Mouse (Mus musculus): ENCODE measurements around the gene Cxcr1.

Gene Cxcr1

DNA sequence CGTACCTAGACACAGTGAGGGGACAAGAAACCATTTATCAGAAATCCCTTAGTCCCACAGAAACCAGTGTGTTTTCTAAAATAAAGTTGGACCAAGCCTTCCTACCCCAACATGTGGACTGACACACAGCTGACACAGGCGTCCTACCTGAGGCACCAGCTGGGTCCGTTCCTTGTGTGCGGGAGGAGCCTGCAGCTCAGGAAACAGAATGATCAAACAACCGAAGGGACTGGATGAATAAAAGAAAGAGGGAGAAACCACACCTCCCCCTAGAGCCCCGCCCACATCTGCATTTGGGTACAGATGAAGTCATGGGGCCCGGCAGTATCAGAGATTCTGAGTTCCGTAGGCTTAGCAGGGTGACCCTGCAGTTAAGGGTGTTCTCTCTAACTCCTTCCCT, at the start of gene Cxcr1:
TSS of gene Cxcr1 (minus strand) at position 187 of the 400 bp plus-strand sequence.
- no peak for DNase-seq (ENCODE audit: low read depth, low spot score)

DNA sequence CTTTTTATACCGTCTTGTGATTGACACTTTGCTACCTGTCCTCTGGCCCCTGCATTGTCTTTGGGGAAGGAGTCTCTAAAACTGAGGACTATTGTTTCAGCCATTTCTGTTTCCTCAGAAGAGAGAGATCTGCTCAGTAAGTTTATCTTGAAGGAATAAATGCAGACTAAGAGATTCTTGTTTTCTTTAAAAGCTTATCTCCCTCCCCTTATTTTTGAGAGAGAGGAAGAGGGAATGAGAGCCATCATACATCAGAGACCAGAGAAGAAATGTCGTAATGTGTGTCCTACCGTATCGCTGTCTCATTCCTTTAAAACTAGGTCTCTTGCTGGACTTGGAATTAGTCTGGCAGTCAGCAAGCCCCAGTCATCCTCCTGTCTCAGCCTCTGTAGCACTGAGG, 46.4 kb upstream of the Cxcr1 start:
- no peak for DNase-seq (ENCODE audit: low read depth, low spot score)

DNA sequence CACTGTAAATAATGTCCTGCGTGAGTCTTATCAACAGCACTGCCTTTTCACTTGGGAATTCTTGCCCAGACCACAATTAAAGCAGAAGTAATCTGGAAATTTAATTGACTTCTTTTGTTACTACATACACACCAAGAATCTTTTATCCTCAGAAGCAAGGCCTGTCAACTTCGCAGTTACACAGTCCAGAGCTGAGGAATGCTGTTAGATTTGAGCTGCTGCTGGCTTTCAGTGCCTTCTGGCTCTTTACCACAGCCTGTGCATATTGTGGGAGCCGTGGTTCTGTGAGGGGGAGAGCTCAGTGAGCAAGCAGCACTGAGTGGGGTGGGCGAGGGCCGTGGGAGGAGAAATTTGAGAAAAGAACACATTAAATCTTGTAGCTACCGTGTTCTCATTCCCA, 45.9 kb upstream of the Cxcr1 start:
- DNase-seq (ENCODE audit: low read depth, low spot score), result no peak

DNA sequence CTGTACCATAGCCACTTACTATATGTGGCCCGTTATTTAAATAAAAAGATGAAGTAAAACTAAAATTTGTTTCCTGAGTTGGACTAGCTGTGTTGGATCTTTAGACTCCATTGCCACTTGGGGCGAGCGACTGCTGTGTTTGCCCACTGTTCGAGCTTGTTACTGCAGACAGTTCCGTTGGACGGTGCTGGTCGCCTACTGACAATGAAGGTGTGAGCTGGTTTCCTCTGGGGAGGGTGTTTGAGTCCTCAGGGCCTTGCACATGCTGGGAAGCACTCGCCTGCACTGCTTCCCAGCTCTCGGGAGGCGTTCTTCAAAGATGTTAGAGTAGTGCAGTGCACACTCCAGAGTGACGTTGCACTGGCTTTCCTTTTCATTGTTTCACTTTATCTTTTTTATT, 45.2 kb upstream of the Cxcr1 start:
- DNase-seq (ENCODE audit: low read depth, low spot score), result no peak

DNA sequence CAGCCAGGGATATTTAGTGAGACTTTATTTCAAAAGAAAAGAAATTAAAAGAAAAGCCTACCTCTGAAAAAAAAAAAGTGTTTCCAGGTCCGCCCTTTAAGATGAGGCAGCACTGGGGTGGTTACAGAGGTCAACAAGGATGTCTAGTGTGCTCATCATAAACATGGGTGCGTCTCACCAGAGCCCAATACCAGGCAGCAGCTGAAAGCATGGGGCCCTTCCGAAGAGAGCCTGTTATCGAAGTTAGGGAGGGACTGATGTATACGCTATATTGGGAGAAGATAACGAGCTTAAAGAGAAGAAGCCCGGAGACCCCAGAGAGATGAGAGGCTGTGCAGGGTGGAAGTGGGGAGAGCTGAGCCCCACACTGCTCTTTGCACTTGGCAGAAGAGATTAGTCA, 44.7 kb upstream of the Cxcr1 start:
- no peak for DNase-seq (ENCODE audit: low read depth, low spot score)

DNA sequence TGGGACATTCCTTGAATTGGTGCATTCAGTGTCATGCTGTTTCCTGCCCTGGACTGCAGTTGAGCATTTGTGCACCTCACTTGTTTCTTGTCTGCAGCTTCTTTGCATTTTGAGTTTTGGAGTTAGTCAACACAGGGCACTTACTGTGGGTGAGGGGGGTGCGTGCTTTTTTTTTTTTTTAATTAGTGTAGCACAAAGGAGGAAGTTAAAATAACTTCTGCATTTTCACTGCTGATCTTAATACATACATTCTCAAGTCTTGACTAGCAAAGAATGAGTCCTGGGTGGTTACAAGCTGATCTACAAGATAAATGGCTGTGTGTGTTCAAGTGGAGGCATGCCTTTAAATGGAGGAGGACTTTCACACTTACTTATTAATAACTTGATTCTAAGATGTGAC, 43.7 kb upstream of the Cxcr1 start:
- DNase-seq (ENCODE audit: low read depth, low spot score), result no peak

DNA sequence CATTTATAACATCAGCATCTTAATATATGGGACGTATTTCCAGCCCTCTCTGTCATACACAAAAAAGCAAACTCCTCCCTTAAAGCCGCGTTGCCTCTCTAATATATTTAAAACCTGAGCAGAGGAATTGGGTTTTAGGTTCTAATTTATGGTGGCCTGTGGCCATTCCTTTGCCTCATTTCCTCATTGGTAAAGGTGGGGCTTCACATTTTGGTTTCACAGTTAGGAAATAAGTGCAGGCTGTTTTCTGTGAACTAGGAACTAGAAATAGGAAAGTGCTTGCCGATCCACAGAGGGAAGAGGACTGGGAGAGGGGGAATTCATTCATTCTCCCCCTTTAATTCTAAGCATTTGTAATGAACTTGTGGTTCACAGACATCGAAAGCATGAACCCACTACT, 43.2 kb upstream of the Cxcr1 start:
- DNase-seq (ENCODE audit: low read depth, low spot score), result no peak

DNA sequence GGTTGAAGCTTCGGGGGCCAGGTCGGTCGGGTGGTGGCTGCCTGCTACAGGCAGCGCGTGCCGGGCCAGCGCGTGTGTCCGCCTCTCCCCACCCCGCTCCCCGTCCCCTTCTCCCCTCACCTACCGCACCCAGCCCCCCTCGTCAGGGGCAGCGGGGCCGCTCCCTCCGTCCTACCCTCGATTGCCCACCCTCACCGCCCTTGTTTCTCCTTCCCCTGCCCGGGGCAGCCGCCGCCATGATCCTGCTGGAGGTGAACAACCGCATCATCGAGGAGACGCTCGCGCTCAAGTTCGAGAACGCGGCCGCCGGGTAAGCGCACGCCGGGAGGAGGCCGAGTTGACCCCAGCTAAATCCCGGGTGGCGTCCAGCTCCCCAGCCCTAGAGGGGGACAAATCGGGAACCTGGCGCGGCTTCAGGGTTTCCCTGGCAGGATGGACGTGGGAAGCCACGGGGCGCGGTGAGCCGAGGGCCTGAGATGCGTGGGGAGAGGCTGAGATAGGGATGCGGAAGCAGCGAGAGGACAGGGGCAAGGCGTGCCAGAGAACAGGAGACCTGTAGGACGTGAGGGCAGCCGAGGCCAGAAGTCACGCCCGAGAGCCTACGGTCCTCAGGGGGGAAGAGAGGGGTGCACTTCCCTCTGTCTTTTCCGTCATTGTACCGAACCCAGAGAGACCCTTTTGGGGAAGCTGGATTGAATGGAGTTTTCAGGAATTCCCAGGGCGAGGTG, 42.3 kb upstream of the Cxcr1 start:
- peak; percentile 49 for DNase-seq (ENCODE audit: low read depth, low spot score)

DNA sequence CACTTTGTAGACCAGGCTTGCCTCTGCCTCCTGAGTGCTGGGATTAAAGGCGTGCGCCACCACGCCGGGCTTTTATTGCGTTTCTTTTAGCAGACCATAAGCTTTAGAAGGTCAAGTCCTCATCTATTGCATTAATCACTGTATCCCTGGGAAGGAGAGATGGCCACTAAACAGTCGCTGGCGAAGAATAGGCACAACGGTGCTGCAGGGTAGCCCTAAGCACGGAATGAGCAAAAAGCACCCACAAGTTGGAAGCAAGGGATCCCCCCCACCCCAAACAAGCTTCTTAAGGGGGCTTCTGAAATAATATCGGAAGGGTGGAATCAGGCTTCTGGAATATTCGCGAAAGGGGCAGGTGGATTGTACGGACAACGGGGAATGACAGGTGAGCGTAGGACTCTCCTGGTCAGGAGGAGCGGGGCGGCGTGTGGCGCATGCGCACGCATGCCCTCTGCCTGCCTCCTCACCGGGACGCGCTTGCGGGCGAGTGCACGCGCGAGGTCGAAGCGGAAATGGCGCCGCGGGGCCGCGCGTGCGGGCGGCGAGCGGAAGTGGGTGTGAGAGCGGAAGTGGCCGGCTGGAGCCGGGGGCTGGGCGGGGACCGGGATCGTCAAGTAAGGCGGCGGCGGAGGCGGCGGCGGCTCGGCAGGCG, 41.6 kb upstream of the Cxcr1 start, which contains the start of gene Arpc2:
TSS of gene Arpc2 (plus strand) at position 147 of the 652 bp plus-strand sequence.
- peak; percentile 94 for DNase-seq (ENCODE audit: low read depth, low spot score)

DNA sequence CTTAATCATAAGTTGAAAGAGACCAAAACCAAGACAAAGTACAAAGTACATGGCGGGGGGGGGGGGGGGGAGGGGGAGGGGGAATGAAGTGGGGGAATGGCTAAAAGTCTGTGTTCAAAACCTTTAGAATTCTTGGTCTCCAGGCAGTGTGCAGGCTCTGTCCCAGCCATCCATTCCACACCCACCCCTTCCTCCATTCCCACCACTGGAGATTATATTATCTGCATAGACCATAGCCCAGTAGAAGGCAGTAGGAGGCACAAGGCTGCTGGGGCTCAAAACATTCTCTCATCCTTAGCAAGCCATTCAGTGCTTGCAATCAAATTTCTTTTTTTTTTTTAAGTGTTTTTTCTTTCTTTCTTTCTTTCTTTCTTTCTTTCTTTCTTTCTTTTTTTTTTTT, 36.6 kb upstream of the Cxcr1 start:
- DNase-seq (ENCODE audit: low read depth, low spot score), result no peak

DNA sequence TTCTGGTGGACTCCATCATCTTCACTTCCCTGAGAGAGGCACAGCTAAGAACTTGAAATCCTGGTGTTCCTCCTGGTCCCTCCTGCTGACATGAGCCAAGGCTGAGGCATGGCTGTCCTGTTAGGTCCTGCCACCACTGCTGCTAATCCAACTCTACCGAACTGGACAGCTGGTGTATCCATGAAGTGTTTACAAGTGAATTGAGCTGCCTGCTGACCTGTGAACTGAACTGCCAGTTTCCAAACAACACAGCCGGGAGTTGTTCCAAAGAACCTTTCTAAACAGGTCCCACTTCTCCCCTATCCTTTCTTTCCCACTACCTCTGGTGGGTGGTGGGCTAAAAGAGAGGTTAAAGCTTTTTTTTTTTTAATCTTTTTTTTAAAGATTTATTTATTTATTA, 35.5 kb upstream of the Cxcr1 start:
- DNase-seq (ENCODE audit: low read depth, low spot score), result no peak

DNA sequence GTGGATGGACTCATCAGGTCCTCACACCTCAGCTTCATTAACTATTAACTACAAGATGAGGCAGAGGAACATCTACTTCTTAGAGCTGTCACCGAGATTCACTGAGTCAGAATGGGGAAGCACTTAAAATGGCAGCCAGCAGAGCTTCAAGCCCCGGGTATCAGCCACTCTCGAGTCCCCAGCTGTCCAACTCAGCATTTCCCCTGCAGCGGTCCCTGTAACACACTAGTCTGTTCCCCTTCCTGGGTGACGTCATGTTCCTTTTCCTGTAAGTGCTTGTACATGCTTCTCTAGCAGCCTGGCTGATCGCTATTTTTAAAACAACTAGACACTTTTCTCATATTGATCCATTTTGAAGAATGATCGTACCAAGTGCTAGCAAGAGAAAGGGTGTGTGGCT, 32.9 kb upstream of the Cxcr1 start:
- no peak for DNase-seq (ENCODE audit: low read depth, low spot score)

DNA sequence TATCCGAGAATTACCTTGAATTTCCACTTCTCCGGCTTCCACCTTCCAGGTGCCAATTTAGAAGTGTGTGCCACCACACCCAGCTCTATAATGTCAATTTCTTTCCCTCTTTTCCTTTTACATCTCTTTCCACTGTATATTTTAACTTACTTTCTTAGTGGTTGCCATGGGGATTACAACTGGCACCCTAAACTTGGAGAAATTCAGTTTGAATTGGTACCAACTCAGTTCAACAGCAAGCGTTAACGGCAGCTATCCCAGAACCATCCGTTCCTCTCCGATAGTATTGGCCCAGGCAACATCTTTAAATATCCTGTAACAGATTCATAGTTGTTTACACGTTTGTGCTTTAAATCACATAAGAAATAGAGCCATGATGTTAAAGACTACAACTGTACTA, 25.5 kb upstream of the Cxcr1 start:
- no peak for DNase-seq (ENCODE audit: low read depth, low spot score)

DNA sequence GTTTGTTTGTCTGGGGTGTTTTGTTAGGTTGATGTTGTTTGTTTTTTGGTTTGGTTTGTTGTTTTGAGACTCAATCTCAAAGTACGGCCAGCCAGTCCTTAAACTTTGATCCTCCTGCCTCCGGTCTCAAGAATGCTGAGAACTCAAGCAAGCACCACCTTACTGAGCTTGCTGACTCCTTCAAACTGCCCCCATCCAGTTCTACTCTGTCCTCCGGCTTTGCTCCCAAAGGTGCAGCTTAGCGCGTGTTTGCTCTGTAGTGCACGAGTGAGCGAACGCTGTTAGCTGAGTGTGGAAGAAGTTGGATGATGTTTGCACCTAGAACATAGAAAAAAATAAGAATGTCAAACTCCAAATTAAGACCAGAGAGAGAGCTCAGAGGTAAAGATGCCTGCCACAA, 14.5 kb upstream of the Cxcr1 start:
- no peak for DNase-seq (ENCODE audit: low read depth, low spot score)

DNA sequence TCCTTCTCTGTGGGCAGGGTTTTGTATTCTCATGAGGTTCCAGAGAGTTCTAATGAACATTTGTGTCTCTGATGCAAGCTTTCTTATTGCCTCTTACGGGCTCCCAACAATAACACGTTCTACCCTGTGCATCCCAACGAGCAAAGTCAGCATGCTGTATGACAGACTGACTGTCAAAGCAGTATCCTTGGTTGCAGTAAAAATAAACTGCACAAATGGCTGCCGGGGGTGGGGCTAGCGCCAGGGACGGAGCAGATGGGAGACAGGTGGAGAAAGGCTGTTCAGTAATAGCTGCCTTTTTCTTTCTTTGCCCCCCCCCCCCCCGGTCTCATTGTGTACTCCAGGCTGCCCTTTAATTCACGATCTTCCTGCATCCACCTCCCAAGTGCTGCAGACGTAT, 13.5 kb upstream of the Cxcr1 start:
- no peak for DNase-seq (ENCODE audit: low read depth, low spot score)

DNA sequence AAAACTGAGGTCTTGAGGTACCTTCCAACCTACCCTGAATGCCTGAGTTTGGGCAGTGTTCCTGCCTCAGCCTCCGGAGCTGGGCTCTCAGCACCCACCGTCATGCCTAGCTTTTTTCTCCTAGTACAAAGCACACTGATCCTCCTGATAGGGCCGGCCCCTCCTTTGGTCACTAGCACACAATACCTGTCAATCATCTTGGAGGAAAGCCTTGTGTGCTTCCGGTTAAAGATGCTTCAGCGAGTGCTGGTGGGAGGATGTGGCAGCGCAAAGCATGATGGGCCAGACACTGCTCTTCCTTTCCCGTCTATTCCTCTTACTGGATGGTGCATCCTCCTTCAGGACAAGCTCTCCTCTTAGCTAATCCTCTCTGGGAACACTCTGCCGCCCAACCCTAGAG, 12.2 kb upstream of the Cxcr1 start:
- DNase-seq (ENCODE audit: low read depth, low spot score), result no peak

DNA sequence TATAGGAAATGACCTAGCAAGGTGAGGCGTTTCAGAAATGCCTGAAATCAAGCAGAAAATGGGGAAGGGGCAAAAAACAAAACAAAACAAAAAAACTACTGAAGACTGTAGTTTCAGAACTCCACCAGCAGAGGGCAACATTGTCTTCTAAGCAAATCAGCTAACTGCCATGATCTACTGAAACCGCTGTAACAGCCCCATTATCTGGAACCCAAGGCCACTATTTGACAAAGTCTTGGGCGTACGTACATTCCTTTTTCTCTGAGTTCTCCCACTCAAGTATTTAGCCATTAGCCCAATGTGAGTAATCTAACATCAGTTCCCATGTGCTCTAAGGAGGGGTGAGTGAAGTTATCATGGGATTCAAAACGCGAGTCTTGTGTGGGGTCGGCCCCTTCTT, 11.4 kb upstream of the Cxcr1 start:
- peak; percentile 32 for DNase-seq (ENCODE audit: low read depth, low spot score)

DNA sequence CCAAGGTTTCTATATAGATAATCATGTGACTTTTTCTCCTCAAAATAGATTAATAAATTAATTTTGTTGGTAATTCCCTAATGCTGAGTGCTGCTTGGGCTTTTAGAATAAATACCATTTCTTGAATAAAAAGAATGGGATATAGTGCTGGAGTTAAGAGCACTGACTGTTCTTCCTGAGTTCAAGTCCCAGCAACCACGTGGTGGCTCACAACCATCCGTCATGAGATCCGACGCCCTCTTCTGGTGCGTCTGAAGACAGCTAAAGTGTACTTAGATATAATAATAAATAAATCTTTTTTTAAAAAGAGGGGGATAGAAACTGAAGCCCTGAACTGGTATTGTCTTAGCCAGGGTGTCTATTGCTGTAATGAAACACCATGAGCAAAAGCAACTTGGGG, 9.0 kb upstream of the Cxcr1 start:
- no peak for DNase-seq (ENCODE audit: low read depth, low spot score)

DNA sequence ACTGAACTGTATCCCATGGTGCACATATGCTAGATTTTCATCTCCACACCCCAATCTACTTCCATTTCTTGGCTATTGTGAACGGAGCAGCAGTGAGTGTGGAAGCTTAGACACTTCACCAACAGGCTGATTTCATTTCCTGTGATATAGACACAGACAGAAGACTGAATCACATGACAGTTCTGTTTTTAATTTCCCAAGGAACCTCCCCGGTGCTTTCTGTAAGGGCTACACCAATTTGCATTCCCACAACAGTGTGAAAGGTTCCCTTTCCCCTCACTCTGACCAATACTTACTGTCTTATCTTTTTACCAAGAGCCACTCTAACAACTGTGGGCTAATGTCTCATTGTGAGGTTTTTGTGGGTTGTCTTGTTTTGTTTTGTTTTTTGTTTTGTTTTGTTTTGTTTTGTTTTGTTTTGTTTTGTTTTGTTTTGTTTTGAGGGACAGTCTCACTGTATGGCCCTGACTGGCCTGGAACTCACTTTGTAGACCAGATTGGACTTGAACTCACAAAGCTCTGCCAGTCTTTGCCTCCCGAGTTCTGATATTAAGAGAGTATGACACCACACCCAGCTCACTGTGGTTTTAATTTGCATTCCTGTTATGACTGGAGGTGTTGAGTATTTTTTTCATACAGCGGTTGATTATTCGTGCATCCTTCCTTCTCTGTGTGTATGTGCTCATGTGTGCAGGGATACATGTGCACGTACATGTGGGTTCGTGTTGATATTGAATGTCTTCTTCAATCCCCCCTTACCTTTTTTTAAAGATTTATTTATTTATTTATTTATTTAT, 6.8 kb upstream of the Cxcr1 start:
- no peak for DNase-seq (ENCODE audit: low read depth, low spot score)

DNA sequence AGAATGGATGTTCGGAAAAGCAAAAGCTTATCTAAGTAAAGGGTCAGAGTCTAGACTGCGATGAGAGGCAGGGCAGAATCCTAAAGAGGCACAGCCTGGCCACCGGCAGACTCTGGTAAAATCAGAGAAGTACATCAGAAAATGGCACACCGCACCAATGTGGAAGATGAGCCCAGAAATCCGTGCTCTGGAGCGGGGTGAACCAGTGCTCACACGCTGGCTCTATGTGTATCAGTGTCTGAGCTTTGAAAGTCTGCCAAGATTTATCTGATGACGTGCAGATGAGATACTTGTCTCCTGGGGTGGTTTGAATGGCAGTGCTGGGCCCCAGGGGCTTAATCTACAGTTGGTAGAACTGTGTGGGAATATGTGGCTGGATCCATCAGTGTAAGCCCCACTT, 4.6 kb upstream of the Cxcr1 start:
- no peak for DNase-seq (ENCODE audit: low read depth, low spot score)

DNA sequence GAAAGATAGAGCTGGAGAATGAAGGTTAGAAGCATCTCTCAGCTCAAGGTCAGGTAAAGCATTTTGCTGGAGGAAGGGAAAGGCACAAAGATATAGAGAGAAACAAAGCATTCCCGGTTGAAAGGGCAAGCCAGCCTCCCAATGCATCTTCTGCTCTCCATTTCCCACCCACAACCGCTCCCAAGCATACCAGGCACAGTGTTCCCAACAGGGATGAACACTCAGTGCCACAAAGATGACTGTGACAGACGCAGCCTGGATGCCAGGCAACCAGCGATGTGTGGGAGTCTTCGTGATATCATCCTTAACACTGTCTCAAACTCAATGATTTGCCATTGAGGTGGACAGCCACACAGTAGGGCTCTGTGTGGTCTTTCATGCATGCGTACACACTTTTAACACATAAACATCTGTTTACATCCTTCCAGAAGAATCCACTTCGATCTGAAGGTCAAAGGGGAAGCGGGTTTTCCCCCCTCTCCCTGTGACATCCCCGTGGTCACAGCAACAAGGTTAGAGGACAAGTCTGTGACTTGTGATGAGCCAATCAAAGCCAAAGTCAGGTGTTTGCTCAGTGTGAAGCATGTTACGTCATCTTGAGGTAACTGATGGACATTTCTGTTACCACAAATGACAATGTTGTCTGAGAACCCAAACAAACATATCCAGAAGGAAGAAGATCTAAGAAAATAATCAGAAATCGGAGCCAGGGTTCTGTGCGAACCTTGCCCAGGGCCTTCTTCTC, 3.5 kb upstream of the Cxcr1 start:
- no peak for DNase-seq (ENCODE audit: low read depth, low spot score)

Data from c-Kit-negative CD71-positive TER-119-positive erythroid progenitor cells, embryonic 14.5 days (primary cell).